Mouse (Mus musculus) forebrain, embryonic 13.5 days (tissue): ENCODE results near the gene Zfp335. TPM values are rescaled to one million over a fixed set of nuclear protein-coding genes. Genes with fewer than 3 reads are reported as not detected.

Source experiments
- ATAC-seq: fragments of 200-750 bp; cut with Nextera tagmentation; 2 replicates; pipeline ENCODE4 v1.8.0; 2017
- H3K27ac ChIP-seq: fragments of 300-500 bp; sonication (generic); 2 replicates; pipeline ENCODE4 v1.5.1; 2015; ENCODE audit warnings: inconsistent platforms, mild to moderate bottlenecking, moderate library complexity
- H3K27me3 ChIP-seq: fragments of 300-500 bp; sonication (generic); 2 replicates; pipeline ENCODE4 v1.6.1; 2015; ENCODE audit warnings: mild to moderate bottlenecking, inconsistent platforms
- H3K36me3 ChIP-seq: fragments of 300-500 bp; sonication (generic); 2 replicates; pipeline ENCODE4 v1.6.1; 2015; ENCODE audit warnings: mild to moderate bottlenecking, inconsistent platforms; ENCODE audit not compliant: poor library complexity, severe bottlenecking
- H3K4me1 ChIP-seq: fragments of 300-500 bp; sonication (generic); 2 replicates; pipeline ENCODE4 v1.6.1; 2015; ENCODE audit warnings: inconsistent platforms
- H3K4me2 ChIP-seq: fragments of 300-500 bp; sonication (generic); 2 replicates; pipeline ENCODE4 v1.6.1; 2015; ENCODE audit warnings: inconsistent platforms, mild to moderate bottlenecking, moderate library complexity
- H3K4me3 ChIP-seq: fragments of 300-500 bp; sonication (generic); 2 replicates; pipeline ENCODE4 v1.5.1; 2015; ENCODE audit warnings: mild to moderate bottlenecking, inconsistent platforms
- H3K9ac ChIP-seq: fragments of 300-500 bp; sonication (generic); 2 replicates; pipeline ENCODE4 v1.6.1; 2015; ENCODE audit warnings: mild to moderate bottlenecking, inconsistent platforms
- H3K9me3 ChIP-seq: fragments of 300-500 bp; sonication (generic); replicated peaks from 2 replicates; pipeline ENCODE4 v1.6.1; 2016; ENCODE audit warnings: inconsistent platforms
- WGBS: fragments of 180-500 bp; shearing (Covaris S2); methylation state at CpG from one replicate; pipeline ENCODE4 v1.1.7; 2015; 5-methylcytosine and 5-hydroxymethylcytosine counted together
- polyA plus RNA-seq: library from polyadenylated mRNA; unstranded; fragments of >200 nt; fragmentation: Nextera tagmentation; extraction: Ambion mirVana; gene quantifications from 2 replicates; pipeline ENCODE4 v1.2.1, GENCODE M21; 2015

The Zfp335 gene
- polyA plus RNA-seq, 1 experiment from 2014 or later, result 12.2 TPM

GRCm38 (mm10) chr2:164918325-164918724 is 6.8 kb upstream of the Zfp335 start:
- 60% methylated on average over 5 of the region's 5 CpGs for WGBS
- Histone ChIP-seq H3K9me3 (no peaks in the 10 kb centered on the region), H3K4me2 (no peak overlapping the region), H3K27me3 (no peaks in the 10 kb centered on the region), H3K27ac (no peak overlapping the region), H3K4me1 (peaks cover 3% of the 10 kb centered on the region), H3K9ac (no peak overlapping the region), H3K4me3 (no peak overlapping the region), H3K36me3 (peaks cover 15% of the 10 kb centered on the region)
- no peak for ATAC-seq

DNA sequence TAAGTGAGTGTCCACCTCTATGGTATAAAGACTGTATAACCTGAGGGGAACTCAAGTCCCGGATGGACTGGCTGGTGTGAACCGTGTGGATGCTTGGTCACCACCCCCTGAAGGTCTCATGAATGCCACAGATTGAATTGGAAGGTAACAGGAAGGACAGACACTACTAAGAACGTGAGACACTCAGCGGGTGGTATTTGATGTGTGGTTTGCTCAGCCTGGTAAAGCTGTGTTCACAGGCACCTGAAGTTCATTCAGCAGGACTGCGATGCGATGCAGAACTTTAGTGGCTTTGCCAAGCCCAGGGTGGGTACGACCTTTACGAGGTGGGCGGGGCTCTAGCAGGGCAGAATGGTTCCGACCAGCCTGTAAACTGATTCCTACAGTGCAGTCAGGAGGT is 5.8 kb upstream of the Zfp335 start:
- peaks cover 2% of the 10 kb centered on the region for H3K4me1 ChIP-seq
- no peak overlapping the region for H3K27ac ChIP-seq
- 76% methylated on average over 10 of the region's 10 CpGs for WGBS
- no peak for ATAC-seq
- H3K9ac ChIP-seq, result no peak overlapping the region
- H3K9me3 ChIP-seq, result no peaks in the 10 kb centered on the region
- no peaks in the 10 kb centered on the region for H3K27me3 ChIP-seq
- peaks cover 15% of the 10 kb centered on the region for H3K36me3 ChIP-seq
- no peak overlapping the region for H3K4me3 ChIP-seq
- H3K4me2 ChIP-seq, result no peak overlapping the region

DNA sequence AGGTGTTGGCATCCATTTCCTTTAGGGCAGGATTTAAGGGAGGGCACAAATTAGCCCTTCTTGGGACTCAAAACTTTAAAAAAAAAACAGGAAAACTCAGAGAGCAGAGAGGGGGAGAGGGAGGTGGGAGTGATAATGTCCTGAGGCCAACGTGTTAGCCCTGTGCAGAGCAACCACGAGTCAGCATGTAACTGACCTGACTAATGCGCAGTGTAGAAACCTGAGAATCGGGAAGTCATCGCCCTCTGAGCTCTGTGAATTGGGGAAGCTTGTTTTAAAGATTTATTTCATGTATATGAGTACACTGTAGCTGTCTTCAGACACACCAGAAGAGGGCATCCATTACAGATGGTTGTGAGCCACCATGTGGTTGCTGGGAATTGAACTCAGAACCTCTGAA is 5.3 kb upstream of the Zfp335 start:
- H3K27me3 ChIP-seq, result no peaks in the 10 kb centered on the region
- no peak overlapping the region for H3K27ac ChIP-seq
- H3K4me2 ChIP-seq, result no peak overlapping the region
- no peak for ATAC-seq
- no peak overlapping the region for H3K4me3 ChIP-seq
- H3K4me1 ChIP-seq, result peaks cover 7% of the 10 kb centered on the region
- 93% methylated on average over 5 of the region's 5 CpGs for WGBS
- H3K9me3 ChIP-seq, result no peaks in the 10 kb centered on the region
- peaks cover 15% of the 10 kb centered on the region for H3K36me3 ChIP-seq
- H3K9ac ChIP-seq, result no peak overlapping the region; the same call in 1 of the 2 replicates

GRCm38 (mm10) chr2:164913428-164913786 is 1.9 kb upstream of the Zfp335 start:
- WGBS, result 98% methylated on average over 2 of the region's 2 CpGs

DNA sequence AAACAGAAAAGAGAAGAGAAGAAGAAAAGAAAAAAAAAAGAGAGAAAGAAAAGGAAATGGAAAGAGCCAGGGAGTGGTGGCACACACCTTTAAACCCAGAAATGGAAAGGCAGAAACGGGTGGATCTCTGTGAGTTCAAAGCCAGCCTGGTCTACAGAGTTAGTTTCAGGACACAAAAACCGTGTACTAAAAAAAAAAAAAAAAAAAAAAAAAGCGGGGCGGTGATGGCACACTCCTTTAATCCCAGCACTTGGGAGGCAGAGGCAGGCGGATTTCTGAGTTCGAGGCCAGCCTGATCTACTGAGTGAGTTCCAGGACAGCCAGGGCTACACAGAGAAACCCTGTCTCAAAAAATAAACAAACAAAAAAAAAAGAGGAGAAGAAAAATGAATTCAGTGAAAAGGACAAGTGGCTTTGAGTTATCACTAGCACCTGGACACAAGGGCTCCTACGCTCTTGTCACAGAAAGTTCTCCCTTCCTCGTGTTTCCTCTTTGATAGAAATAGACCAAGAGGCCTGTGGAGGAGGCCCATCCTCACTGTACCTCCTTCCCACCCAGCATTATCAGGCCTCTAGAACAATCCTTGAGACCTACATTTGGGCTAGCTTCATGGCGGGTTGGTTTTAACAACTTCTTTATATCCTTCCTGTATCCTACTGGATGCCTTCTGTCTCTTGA is 1.3 kb upstream of the Zfp335 start:
- H3K27me3 ChIP-seq, result no peaks in the 10 kb centered on the region
- whole genome bisulfite sequencing, result 95% methylated on average over 9 of the region's 9 CpGs
- peak overlapping the region; percentile 91 for H3K4me2 ChIP-seq
- H3K4me3 ChIP-seq, result no peak overlapping the region
- H3K36me3 ChIP-seq, result peaks cover 15% of the 10 kb centered on the region
- no peak overlapping the region for H3K9ac ChIP-seq
- no peaks in the 10 kb centered on the region for H3K9me3 ChIP-seq
- ATAC-seq, result no peak
- H3K4me1 ChIP-seq, result peaks cover 24% of the 10 kb centered on the region
- no peak overlapping the region for H3K27ac ChIP-seq

More at GRCm38 (mm10) chr2:164913428-164913786, 1.9 kb upstream of the Zfp335 start:
- peaks cover 10% of the 10 kb centered on the region for H3K36me3 ChIP-seq
- no peaks in the 10 kb centered on the region for H3K27me3 ChIP-seq
- H3K27ac ChIP-seq, result no peak overlapping the region
- no peak overlapping the region for H3K4me3 ChIP-seq
- no peaks in the 10 kb centered on the region for H3K9me3 ChIP-seq
- peaks cover 24% of the 10 kb centered on the region for H3K4me1 ChIP-seq
- no peak for ATAC-seq
- no peak overlapping the region for H3K9ac ChIP-seq
- no peak overlapping the region for H3K4me2 ChIP-seq

DNA sequence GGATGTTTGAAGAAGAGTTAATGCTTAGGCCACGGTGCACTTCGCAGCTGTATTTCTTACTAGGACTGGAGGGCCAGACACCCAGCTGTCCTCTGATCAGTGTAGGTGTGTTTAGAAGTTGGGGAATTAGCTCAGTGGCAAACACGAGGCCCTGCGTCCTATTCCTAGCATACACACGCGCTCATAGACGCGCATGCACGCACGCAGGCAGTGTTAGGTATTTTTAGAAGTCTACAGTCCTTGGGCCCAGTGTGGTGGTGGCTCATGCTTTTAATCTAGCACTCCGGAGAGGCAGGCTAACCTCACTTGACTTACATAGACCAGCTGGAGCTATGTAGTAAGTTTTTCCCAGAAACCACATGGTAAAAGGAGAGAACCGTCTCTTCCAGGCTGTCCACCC is 594 bp upstream of the Zfp335 start:
- WGBS, result 21% methylated on average over 12 of the region's 12 CpGs
- Histone ChIP-seq H3K27ac (peak overlapping the region; percentile 98), H3K36me3 (peaks cover 22% of the 10 kb centered on the region), H3K27me3 (no peaks in the 10 kb centered on the region), H3K4me3 (peak overlapping the region; percentile 79), H3K9ac (peak overlapping the region; percentile 91), H3K4me1 (peaks cover 24% of the 10 kb centered on the region), H3K4me2 (peak overlapping the region; percentile 91), H3K9me3 (no peaks in the 10 kb centered on the region)
- ATAC-seq, result peak; percentile 23

DNA sequence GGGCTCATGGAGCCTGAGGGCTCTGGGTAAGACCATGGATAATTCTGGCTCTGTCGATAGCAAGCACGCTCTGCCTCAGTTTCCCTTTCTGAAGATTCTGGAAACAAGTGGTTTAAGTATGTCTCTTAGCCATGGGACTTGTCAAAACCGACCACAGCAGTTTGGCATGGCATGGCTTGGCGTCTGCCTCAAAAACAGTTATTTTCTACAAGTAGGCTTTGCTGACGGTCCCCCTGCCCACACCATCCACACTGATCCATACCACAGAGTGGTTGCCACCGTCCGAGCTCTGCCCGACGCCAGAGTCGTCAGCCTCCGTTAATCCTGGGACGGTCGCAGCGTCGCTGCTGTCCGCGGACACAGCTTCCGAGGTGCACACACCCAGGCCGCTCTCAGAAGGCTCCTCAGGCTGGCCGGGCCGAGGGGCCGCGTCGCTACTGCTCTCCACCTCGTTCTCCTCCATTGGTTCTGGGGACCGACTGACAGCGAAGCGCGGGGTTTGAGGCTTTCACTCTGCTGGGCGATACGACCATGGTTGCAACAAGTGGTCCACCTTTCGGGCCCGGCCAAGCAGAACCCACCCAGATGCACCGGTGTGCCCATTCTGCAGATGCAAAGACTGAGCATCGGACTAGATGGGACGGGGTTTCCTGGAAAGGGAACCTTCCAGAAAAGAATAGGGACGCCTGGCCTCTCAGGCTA is 1.0 kb downstream of the Zfp335 start:
- Histone ChIP-seq H3K36me3 (peaks cover 39% of the 10 kb centered on the region), H3K4me3 (peak overlapping the region; percentile 79), H3K9me3 (peaks cover 8% of the 10 kb centered on the region), H3K4me2 (peak overlapping the region; percentile 91), H3K4me1 (peaks cover 24% of the 10 kb centered on the region), H3K27ac (peak overlapping the region; percentile 98), H3K9ac (peak overlapping the region; percentile 91), H3K27me3 (no peaks in the 10 kb centered on the region)
- peak; percentile 19 for ATAC-seq
- WGBS, result 6% methylated on average over 37 of the region's 37 CpGs

- peaks cover 24% of the 10 kb centered on the region for H3K4me1 ChIP-seq
- 100% methylated on average over 1 of the region's 1 CpGs for WGBS
- peak overlapping the region; percentile 91 for H3K9ac ChIP-seq
- peaks cover 48% of the 10 kb centered on the region for H3K36me3 ChIP-seq
- peak overlapping the region; percentile 91 for H3K4me2 ChIP-seq
- no peaks in the 10 kb centered on the region for H3K27me3 ChIP-seq
- peak overlapping the region; percentile 79 for H3K4me3 ChIP-seq
- no peak overlapping the region for H3K27ac ChIP-seq
- ATAC-seq, result no peak
- H3K9me3 ChIP-seq, result peaks cover 8% of the 10 kb centered on the region
Observed at GRCm38 (mm10) chr2:164909542-164909941, 2.0 kb downstream of the Zfp335 start.

DNA sequence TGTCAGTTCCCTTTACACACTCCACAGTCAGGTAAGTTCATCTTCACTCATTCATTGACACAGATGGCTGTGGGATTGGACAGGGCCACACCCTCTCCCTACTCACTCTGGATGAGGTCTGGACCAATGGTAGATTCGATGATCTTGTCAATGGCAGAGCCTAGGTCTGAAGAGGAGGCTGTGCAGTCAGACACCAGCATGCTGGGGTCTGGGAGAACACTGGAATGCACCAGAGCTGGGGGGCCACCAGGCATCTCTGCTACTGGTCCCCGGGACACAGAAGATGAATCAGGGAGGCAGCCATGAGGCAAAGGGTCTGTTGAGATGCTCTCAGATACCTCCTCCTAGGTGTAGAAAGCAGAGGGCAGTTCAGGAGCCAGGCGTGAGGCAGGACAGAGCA is 2.5 kb downstream of the Zfp335 start:
- WGBS, result 92% methylated on average over 3 of the region's 3 CpGs
- Histone ChIP-seq H3K27ac (no peak overlapping the region), H3K4me3 (0 out of 2 replicates have a peak overlapping the region, but pooled peaks have one; percentile 79), H3K27me3 (no peaks in the 10 kb centered on the region), H3K4me2 (peak overlapping the region; percentile 91), H3K36me3 (peaks cover 53% of the 10 kb centered on the region), H3K4me1 (peaks cover 24% of the 10 kb centered on the region), H3K9ac (peak overlapping the region; percentile 91), H3K9me3 (peaks cover 8% of the 10 kb centered on the region)
- no peak for ATAC-seq

- no peak for ATAC-seq
- WGBS, result 95% methylated on average over 5 of the region's 5 CpGs
- no peaks in the 10 kb centered on the region for H3K27me3 ChIP-seq
Observed at GRCm38 (mm10) chr2:164908011-164908410, 3.5 kb downstream of the Zfp335 start.

DNA sequence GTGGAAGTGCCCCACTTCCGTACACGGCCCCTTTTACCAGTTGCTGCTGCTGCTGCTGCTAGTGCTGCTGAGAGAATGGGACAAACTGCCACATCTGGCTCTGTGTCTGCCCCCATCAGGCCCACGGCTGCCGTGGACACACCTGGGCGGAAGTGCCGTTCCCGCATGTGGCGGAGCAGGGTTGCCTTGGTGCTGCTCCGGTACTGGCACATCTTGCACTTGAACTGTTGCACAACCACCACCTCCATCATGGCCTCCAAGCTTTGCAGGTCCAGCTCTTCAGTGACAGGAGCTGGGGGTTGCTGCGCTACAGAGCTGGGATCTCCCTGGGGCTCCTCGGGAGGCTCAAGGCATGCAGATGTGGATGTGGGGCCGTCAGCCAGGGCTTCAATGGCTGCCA is 4.0 kb downstream of the Zfp335 start:
- 97% methylated on average over 12 of the region's 12 CpGs for WGBS
- no peak overlapping the region for H3K9ac ChIP-seq

More at GRCm38 (mm10) chr2:164908011-164908410, 3.5 kb downstream of the Zfp335 start:
- Histone ChIP-seq H3K4me3 (no peak overlapping the region), H3K27ac (no peak overlapping the region), H3K4me1 (peaks cover 24% of the 10 kb centered on the region), H3K4me2 (no peak overlapping the region), H3K36me3 (peaks cover 64% of the 10 kb centered on the region), H3K9me3 (peaks cover 8% of the 10 kb centered on the region), H3K9ac (no peak overlapping the region)

DNA sequence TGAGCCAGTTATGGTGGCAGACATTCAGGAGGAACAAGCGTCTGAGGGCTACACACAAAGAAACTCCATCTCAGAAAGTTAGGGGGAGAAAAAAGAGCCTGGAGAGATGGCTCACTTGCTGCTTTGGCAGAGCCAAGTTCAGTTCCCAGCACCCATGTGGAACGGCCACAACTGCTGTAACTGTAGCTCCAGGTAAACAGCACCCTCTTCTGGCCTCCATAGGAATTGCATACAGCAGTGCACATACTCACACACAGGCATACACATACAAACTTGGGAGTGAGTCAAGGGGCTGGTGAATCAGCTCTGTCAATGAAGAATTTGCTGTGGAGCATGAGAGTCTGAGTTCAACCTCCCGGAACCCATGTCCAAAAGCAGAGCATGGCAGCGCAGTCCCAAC is 5.5 kb downstream of the Zfp335 start:
- WGBS, result 98% methylated on average over 4 of the region's 4 CpGs

More for the DNA sequence above, 4.0 kb downstream of the Zfp335 start:
- Histone ChIP-seq H3K36me3 (peaks cover 69% of the 10 kb centered on the region), H3K4me3 (no peak overlapping the region), H3K4me2 (no peak overlapping the region), H3K27me3 (no peaks in the 10 kb centered on the region), H3K27ac (no peak overlapping the region), H3K4me1 (peaks cover 24% of the 10 kb centered on the region), H3K9me3 (peaks cover 8% of the 10 kb centered on the region)
- no peak for ATAC-seq

More for the DNA sequence above, 5.5 kb downstream of the Zfp335 start:
- Histone ChIP-seq H3K27me3 (no peaks in the 10 kb centered on the region), H3K4me3 (no peak overlapping the region), H3K27ac (no peak overlapping the region), H3K36me3 (peaks cover 83% of the 10 kb centered on the region), H3K4me1 (peaks cover 17% of the 10 kb centered on the region), H3K4me2 (no peak overlapping the region), H3K9me3 (peaks cover 8% of the 10 kb centered on the region), H3K9ac (no peak overlapping the region)
- no peak for ATAC-seq
